Mouse (Mus musculus) kidney, adult 11 months (tissue): ENCODE measurements around the gene Awat2.
A peak's percentile ranks its signal among the peaks of the same experiment; 100 is the strongest.
"Not testable (repeated sequence)": the region's sequence is repeated elsewhere in the genome, so short reads cannot be mapped to it uniquely, and the experiment has no call there.

Source experiments
- DNase-seq: peaks from one replicate; pipeline ENCODE4 v3.0.0; 2022

The Awat2 gene

DNA sequence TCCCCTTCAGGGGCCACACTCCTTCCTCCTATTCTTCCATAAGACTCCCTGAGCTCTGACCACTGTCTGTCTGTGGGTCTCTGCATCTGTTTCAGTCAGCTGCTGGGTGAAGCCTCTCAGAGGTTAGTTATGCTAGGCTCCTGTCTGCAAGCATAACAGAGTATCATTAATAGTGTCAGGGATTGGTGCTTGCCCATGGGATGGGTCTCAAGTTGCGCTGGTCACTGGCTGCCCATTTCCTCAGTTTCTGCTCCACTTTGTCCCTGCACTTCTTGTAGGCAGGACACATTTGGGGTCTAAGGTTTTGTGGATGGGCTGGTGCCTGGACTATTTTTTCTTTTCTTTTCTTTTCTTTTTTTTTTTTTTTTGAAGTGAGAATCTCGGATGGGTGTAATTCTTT, at the start of gene Awat2:
Gene Awat2, minus strand, starts transcription at position 101 of the 400 bp plus-strand sequence.
- not testable (repeated sequence) for DNase-seq

GRCm38 (mm10) chrX:100480317-100480716, 37.8 kb upstream of the Awat2 start:
- DNase-seq: peak; percentile 61

GRCm38 (mm10) chrX:100475569-100476223, 33.2 kb upstream of the Awat2 start:
- DNase-seq: no peak

GRCm38 (mm10) chrX:100471491-100471890, 29.0 kb upstream of the Awat2 start:
- DNase-seq: no peak

- DNase-seq: no peak
Measured at GRCm38 (mm10) chrX:100470126-100470525, 27.6 kb upstream of the Awat2 start.

DNA sequence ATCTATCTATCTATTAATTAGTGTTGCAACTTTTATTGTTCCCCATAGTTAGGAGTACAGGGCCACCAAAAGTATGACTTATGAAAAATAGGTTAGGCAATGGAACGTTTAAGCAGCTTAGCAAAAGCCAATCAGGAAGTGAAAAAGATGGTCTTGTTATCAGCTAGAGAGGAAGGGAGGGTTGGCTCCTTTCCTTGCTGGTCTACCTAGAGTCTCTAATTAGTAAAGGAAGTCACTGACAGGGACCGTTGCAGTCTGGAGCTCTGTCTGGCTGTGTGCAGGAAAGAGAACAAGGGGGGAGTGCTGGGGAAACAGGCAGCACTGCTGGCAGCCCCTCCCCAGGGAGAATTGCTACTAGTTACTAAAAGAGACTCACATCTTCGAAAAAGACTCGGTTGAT, 25.5 kb upstream of the Awat2 start:
- no peak for DNase-seq

GRCm38 (mm10) chrX:100443532-100443931, 1.0 kb upstream of the Awat2 start:
- no peak for DNase-seq

DNA sequence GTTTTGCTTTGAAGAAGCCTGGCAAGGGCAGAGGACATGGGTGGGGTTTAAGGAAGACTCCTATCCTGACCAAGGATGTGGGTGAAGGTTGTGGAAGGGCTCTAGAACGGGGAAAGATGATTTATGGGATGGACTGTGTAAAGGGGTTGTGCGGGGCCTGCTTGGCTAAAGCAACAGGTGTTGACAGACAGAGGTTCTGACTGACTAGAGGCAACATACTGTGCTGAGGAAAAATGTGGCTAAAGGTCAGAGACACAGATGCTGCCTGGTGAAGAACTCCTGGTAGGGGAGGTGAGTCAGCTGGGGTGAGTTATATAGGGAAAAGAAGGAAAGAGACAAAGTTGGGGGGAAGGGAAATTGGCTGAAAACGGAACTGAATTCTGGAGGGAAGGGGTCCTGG, 10.2 kb downstream of the Awat2 start:
- DNase-seq: no peak

DNA sequence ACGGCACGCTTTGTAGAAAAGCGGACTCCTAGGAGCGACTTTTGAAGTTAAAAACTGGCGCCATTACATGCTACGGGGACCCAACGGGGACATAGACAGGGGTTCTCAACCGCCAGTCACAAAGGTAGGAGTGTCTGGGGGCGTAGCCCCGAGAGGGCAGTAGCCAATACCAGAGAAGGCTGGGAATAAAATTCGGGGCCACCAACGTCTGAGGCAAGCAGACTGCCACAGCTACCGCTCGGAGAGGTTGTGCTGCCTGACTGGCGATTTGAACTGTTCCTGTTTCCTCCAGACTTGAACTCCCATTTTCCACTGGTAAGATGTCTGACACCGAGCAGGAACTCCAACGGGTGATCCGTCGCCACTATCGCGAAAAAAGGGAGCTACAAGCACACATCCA, 13.8 kb downstream of the Awat2 start, which contains the start of gene Otud6a:
Gene Otud6a, plus strand, starts transcription at position 321 of the 400 bp plus-strand sequence.
- no peak for DNase-seq

DNA sequence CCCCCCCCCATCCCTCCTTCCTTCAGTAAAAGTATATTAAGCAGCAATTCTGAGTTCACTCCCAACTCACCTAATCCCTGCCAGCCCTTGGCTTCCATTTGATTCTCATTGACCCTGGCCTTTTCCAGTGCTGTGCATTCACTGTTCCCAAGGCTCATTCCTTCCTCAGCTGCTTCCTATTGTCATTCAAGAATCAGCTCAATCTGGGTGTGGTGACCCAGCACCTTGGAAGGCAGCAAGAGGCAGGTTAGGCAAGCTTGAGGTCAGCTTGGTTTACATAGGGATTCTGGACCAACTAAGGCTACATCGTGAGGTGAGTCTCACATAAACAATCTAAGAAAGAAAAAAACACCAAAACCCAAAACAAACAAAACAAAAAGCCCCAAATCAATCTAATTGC, 33.3 kb downstream of the Awat2 start:
- no peak for DNase-seq

DNA sequence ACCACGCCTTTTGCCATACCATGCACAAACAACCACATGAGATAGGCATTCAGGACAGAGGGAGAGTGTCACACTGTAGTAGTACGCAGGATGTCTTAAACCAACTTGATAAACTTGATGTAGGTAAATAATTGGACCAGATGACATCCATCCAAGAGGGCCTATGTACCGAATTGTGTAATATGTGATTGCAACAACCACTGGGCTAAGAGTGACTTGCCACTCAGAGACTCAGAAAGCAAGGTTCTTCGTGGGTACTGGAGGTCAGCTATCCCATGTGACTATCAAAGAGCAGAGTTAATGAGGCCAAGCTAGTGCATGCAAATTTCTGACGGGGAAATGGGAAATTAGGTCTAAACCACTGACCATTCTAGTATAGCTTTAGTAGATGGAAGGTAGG, 40.9 kb downstream of the Awat2 start:
- no peak for DNase-seq

DNA sequence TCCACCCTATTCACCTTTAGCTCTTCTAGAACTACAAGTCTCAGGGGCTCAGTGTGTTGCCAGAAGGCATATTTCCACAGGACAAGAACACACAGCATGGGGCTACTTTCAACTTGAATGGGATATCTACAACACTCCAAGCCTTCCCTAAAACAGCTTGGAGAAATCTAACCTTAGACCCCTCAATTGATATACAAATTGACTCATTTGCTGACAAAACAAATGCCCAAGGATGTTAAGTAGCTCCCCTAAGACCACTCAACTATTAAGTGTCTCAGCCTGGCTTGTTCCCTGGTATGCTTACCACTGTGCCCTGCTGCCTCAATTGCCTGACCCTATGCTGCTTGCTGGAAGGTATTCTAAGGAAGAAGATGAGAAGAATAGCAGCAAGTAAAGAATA, 41.6 kb downstream of the Awat2 start:
- DNase-seq: no peak

DNA sequence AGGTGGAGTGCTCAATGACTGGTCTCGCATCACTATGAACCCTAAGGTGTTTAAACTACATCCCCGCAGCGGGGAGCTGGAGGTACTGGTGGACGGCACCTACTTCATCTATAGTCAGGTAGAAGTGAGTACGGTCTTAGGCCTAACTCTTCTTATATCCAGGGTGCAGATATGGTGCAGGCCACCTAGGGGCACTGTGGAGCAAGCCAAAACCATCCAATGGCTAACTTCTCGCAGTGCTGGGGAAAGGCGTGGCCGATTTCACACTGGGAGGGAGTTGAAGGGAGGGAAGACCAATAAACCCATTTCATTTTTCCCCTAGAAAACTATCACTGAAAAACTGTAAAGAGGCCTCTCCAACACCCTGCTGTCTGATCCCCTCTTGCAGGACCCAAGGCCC, 47.5 kb downstream of the Awat2 start:
- no peak for DNase-seq

- DNase-seq: no peak
Measured at GRCm38 (mm10) chrX:100394223-100394861, 48.2 kb downstream of the Awat2 start.

DNA sequence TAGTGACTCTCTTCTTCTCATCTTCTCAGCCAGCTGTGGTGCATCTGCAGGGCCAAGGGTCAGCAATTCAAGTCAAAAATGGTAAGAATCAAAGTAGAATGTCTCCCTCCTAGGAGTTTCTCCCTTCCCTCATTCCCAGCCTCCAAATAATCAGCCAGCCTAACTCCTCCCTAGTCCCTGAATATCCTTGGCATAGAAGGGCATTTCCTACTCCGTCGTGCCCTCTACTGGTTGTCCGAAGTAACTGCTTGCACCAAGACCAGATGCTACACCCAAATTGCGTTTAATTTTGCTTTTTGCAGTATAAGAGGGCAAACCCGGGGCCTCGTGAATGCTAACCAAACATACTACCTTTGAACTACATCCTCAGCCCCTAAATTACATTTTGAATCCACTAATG, 50.2 kb downstream of the Awat2 start:
- DNase-seq: no peak

- DNase-seq: no peak
Measured at GRCm38 (mm10) chrX:100389887-100390286, 52.6 kb downstream of the Awat2 start.

GRCm38 (mm10) chrX:100356974-100357373, 85.5 kb downstream of the Awat2 start:
- no peak for DNase-seq
